Mouse (Mus musculus) forebrain, embryonic 16.5 days (tissue): ENCODE data around the gene Mcur1. TPM values are rescaled to one million over a fixed set of nuclear protein-coding genes. Genes with fewer than 3 reads are reported as not detected.

Experiments used
- ATAC-seq: fragments of 200-750 bp; cut with Nextera tagmentation; 2 replicates; pipeline ENCODE4 v1.8.0; 2017; ENCODE audit warnings: mild to moderate bottlenecking, moderate library complexity
- H3K27ac ChIP-seq: fragments of 300-500 bp; sonication (generic); 2 replicates; pipeline ENCODE4 v1.5.1; 2014; ENCODE audit warnings: low read length, control low read depth
- H3K27me3 ChIP-seq: fragments of 300-500 bp; sonication (generic); replicated peaks from 2 replicates; pipeline ENCODE4 v1.6.1; 2014; ENCODE audit warnings: low read length; ENCODE audit not compliant: control insufficient read depth, insufficient read depth
- H3K36me3 ChIP-seq: fragments of 300-500 bp; sonication (generic); 2 replicates; pipeline ENCODE4 v1.6.1; 2014; ENCODE audit not compliant: control insufficient read depth, insufficient read depth
- H3K4me1 ChIP-seq: fragments of 300-500 bp; sonication (generic); replicated peaks from 2 replicates; pipeline ENCODE4 v1.6.1; 2014; ENCODE audit warnings: low read length; ENCODE audit not compliant: control insufficient read depth, insufficient read depth
- H3K4me2 ChIP-seq: fragments of 300-500 bp; sonication (generic); 2 replicates; pipeline ENCODE4 v1.6.1; 2014; ENCODE audit warnings: mild to moderate bottlenecking, low read length, control low read depth
- H3K4me3 ChIP-seq: fragments of 300-500 bp; sonication (generic); replicated peaks from 2 replicates; pipeline ENCODE4 v1.5.1; 2014; ENCODE audit warnings: mild to moderate bottlenecking, low read length, control low read depth
- H3K9ac ChIP-seq: fragments of 300-500 bp; sonication (generic); replicated peaks from 2 replicates; pipeline ENCODE4 v1.6.1; 2014; ENCODE audit warnings: low read depth, low read length, control low read depth
- H3K9me3 ChIP-seq: fragments of 300-500 bp; sonication (generic); 2 replicates; pipeline ENCODE4 v1.6.1; 2016; ENCODE audit warnings: low read length; ENCODE audit not compliant: control insufficient read depth
- WGBS: fragments of 180-500 bp; shearing (Covaris S2); extraction: QIAGEN DNeasy Blood & Tissue Kit; methylation state at CpG from one replicate; pipeline ENCODE4 v1.1.7; 2014; 5-methylcytosine and 5-hydroxymethylcytosine counted together
- polyA plus RNA-seq: library from polyadenylated mRNA; unstranded; fragments of >200 nt; fragmentation: Nextera tagmentation; extraction: Ambion mirVana; gene quantifications from 2 replicates; pipeline ENCODE4 v1.2.1, GENCODE M21; 2015

Mcur1 gene
- polyA plus RNA-seq, 1 experiment from 2014 or later: 6.9 TPM

GRCm38 (mm10) chr13:43587844-43588840 is 28.2 kb upstream of the Mcur1 start:
- Histone ChIP-seq H3K9me3 (no peaks in the 10 kb centered on the region), H3K4me2 (no peak overlapping the region), H3K4me1 (peaks cover 29% of the 10 kb centered on the region), H3K36me3 (no peaks in the 10 kb centered on the region), H3K27me3 (no peaks in the 10 kb centered on the region), H3K27ac (no peak overlapping the region), H3K4me3 (no peak overlapping the region), H3K9ac (no peak overlapping the region)
- WGBS: 80% methylated on average over 14 of the region's 14 CpGs
- ATAC-seq: no peak

GRCm38 (mm10) chr13:43586966-43587365 is 27.0 kb upstream of the Mcur1 start:
- Histone ChIP-seq H3K27me3 (no peaks in the 10 kb centered on the region), H3K36me3 (no peaks in the 10 kb centered on the region), H3K27ac (no peak overlapping the region), H3K9me3 (no peaks in the 10 kb centered on the region), H3K4me3 (no peak overlapping the region), H3K9ac (no peak overlapping the region), H3K4me1 (peaks cover 25% of the 10 kb centered on the region), H3K4me2 (no peak overlapping the region)
- 90% methylated on average over 3 of the region's 3 CpGs for WGBS
- no peak for ATAC-seq

GRCm38 (mm10) chr13:43585335-43585734 is 25.3 kb upstream of the Mcur1 start:
- no peak overlapping the region for H3K27ac ChIP-seq
- no peak overlapping the region for H3K9ac ChIP-seq
- H3K27me3 ChIP-seq: no peaks in the 10 kb centered on the region
- no peak overlapping the region for H3K4me2 ChIP-seq
- WGBS: 36% methylated on average over 2 of the region's 2 CpGs
- ATAC-seq: no peak
- H3K4me3 ChIP-seq: no peak overlapping the region
- H3K36me3 ChIP-seq: no peaks in the 10 kb centered on the region
- peaks cover 22% of the 10 kb centered on the region for H3K4me1 ChIP-seq
- H3K9me3 ChIP-seq: no peaks in the 10 kb centered on the region

- Histone ChIP-seq H3K4me1 (peaks cover 19% of the 10 kb centered on the region), H3K9me3 (no peaks in the 10 kb centered on the region), H3K27ac (peak overlapping the region; percentile 76), H3K9ac (no peak overlapping the region), H3K27me3 (no peaks in the 10 kb centered on the region), H3K4me3 (no peak overlapping the region), H3K4me2 (no peak overlapping the region), H3K36me3 (no peaks in the 10 kb centered on the region)
- 23% methylated on average over 8 of the region's 8 CpGs for WGBS
- ATAC-seq: 0 out of 2 replicates have a peak, but pooled peaks have one; percentile 47
These were observed 23.5 kb upstream of the Mcur1 start for GRCm38 (mm10) chr13:43583504-43583903.

GRCm38 (mm10) chr13:43582961-43583360 is 23.0 kb upstream of the Mcur1 start:
- Histone ChIP-seq H3K4me2 (peak overlapping the region; percentile 36), H3K27me3 (no peaks in the 10 kb centered on the region), H3K9ac (0 out of 2 replicates have a peak overlapping the region, but pooled peaks have one; percentile 4), H3K9me3 (no peaks in the 10 kb centered on the region), H3K4me1 (peaks cover 17% of the 10 kb centered on the region), H3K27ac (peak overlapping the region; percentile 76), H3K36me3 (no peaks in the 10 kb centered on the region), H3K4me3 (no peak overlapping the region)
- peak; percentile 52; the same call in 1 of the 2 replicates for ATAC-seq
- 44% methylated on average over 16 of the region's 16 CpGs for WGBS

- WGBS: 93% methylated on average over 5 of the region's 5 CpGs
- Histone ChIP-seq H3K4me3 (no peak overlapping the region), H3K27me3 (no peaks in the 10 kb centered on the region), H3K4me2 (no peak overlapping the region), H3K27ac (no peak overlapping the region), H3K4me1 (peaks cover 20% of the 10 kb centered on the region), H3K9ac (no peak overlapping the region), H3K9me3 (no peaks in the 10 kb centered on the region), H3K36me3 (no peaks in the 10 kb centered on the region)
- no peak for ATAC-seq
These were observed 20.7 kb upstream of the Mcur1 start for GRCm38 (mm10) chr13:43580661-43581060.

- Histone ChIP-seq H3K4me2 (no peak overlapping the region), H3K36me3 (no peaks in the 10 kb centered on the region), H3K9ac (no peak overlapping the region), H3K4me1 (peaks cover 20% of the 10 kb centered on the region), H3K4me3 (no peak overlapping the region), H3K27ac (no peak overlapping the region), H3K9me3 (no peaks in the 10 kb centered on the region), H3K27me3 (no peaks in the 10 kb centered on the region)
- peak; percentile 31; the same call in 1 of the 2 replicates for ATAC-seq
- WGBS: 19% methylated on average over 18 of the region's 18 CpGs
These were observed 19.7 kb upstream of the Mcur1 start for GRCm38 (mm10) chr13:43579740-43580139.

GRCm38 (mm10) chr13:43577766-43578165 is 17.8 kb upstream of the Mcur1 start:
- ATAC-seq: 0 out of 2 replicates have a peak, but pooled peaks have one; percentile 50
- H3K9ac ChIP-seq: no peak overlapping the region
- 58% methylated on average over 12 of the region's 12 CpGs for WGBS
- H3K9me3 ChIP-seq: no peaks in the 10 kb centered on the region
- H3K27me3 ChIP-seq: no peaks in the 10 kb centered on the region
- no peak overlapping the region for H3K4me3 ChIP-seq
- no peak overlapping the region for H3K27ac ChIP-seq
- H3K4me1 ChIP-seq: peaks cover 4% of the 10 kb centered on the region
- H3K4me2 ChIP-seq: no peak overlapping the region
- no peaks in the 10 kb centered on the region for H3K36me3 ChIP-seq

GRCm38 (mm10) chr13:43577254-43577653 is 17.3 kb upstream of the Mcur1 start:
- no peaks in the 10 kb centered on the region for H3K36me3 ChIP-seq
- ATAC-seq: no peak
- 0 out of 2 replicates have a peak, but pooled peaks cover 2% of the 10 kb centered on the region for H3K4me1 ChIP-seq
- H3K27ac ChIP-seq: no peak overlapping the region
- no peaks in the 10 kb centered on the region for H3K9me3 ChIP-seq
- no peak overlapping the region for H3K9ac ChIP-seq
- H3K27me3 ChIP-seq: no peaks in the 10 kb centered on the region
- WGBS: 72% methylated on average over 5 of the region's 5 CpGs
- H3K4me3 ChIP-seq: no peak overlapping the region
- no peak overlapping the region for H3K4me2 ChIP-seq
